Mouse (Mus musculus) gastrocnemius, postnatal 14 days (tissue): ENCODE measurements around the gene Rnf123. TPM values are rescaled to one million over a fixed set of nuclear protein-coding genes. Genes with fewer than 3 reads are reported as not detected.

ENCODE experiments used
- DNase-seq: peaks from one replicate; pipeline ENCODE4 v3.0.0; 2021; ENCODE audit warnings: mixed read lengths
- intact Hi-C: fragments of 180-260 bp; cut with DNase I; formaldehyde crosslinking; loops from one replicate; pipeline ENCODE4 v1.15.1; 2025; ENCODE audit warnings: low total_unique reads
- microRNA-seq, 2 experiments: library from miRNA; unstranded; fragments of <30 nt; microRNA quantifications; one replicate each; pipeline ENCODE4 v1.2.0; 2021
- total RNA-seq, 2 experiments: library from RNA; stranded (reverse); gene quantifications; 2 replicates each; pipeline ENCODE4 v1.2.3; 2021

Gene Rnf123
- total RNA-seq, 2 experiments from 2014 or later, result 154 to 161 TPM

DNA sequence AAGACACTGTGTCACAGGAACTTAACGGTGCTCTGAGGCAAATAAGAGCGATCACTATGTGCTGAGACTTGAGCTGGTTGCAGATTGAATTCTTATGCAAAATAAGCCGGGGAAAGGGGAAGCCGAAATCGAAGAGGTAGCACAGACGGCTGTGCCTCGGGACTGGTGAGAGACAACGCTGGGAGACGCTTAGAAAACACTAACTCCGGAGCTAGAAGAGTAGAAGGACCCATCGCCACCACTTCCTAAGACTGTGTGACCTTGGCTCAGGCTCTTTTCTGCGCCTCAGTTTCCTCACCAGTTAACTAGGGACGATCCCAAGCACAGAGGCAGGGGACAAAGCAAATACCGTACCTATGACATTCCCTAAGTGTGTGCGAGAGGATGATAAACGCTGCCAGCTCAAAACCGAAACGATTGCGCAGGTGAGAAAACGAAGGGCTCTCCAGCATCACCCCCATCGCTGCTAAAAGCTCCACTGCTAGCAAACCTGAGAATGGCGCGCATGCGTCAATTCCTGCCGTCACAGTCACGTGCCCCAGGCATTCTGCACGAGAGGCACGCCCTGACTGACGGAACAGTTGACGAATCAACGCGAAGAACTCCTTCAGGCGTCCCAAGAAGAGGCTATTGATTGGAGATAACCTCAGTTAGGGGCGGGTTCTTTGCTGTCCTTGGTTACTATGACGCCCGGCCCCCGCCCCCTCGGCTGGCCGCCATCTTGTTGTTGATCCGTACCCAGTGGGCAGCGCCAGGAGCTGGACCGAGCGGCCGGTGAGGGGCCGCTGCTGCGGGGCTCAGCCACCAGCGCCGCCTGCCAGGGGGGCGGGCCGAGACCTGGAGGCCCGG, 81.0 kb downstream of the Rnf123 start, which contains the start of gene Ip6k1:
TSS of gene Ip6k1 (plus strand) at position 580 of the 849 bp plus-strand sequence.
- DNase-seq, result peak; percentile 100
- intact Hi-C loops, result no loop called here

Small RNAs within 50 kb of the gene (microRNA-seq; reads per million reads assigned to microRNA genes)
- 0 reads per million in 2 experiments for gene Gm47303
- 0 reads per million in 2 experiments for gene Mir7088

Other genes starting within 250 kb of the Rnf123 start
- 10 to 100 TPM; 18.0 to 19.7 TPM for gene Rbm6, start 210.1 kb downstream of the Rnf123 start, total RNA-seq
- gene Mon1a, start 195.2 kb downstream of the Rnf123 start, total RNA-seq, result 1 to 10 TPM; 5.9 to 6.7 TPM
- gene Mst1r, start 176.5 kb downstream of the Rnf123 start, total RNA-seq, result 1 to 10 TPM; 1.2 to 1.8 TPM
- not detected for gene Actl11, start 154.9 kb downstream of the Rnf123 start, total RNA-seq
- under 1 TPM; 0.16 to 0.24 TPM for gene Camkv, start 147.7 kb downstream of the Rnf123 start, total RNA-seq
- gene Traip, start 133.2 kb downstream of the Rnf123 start, total RNA-seq, result 1 to 10 TPM in 1 of 2 experiments, under 1 TPM in 1; 0.97 to 1.1 TPM
- 1 to 10 TPM; 2.6 to 4.0 TPM for gene Uba7, start 107.8 kb downstream of the Rnf123 start, total RNA-seq
- under 1 TPM in 1 of 2 experiments, not detected in 1; 0.33 TPM for gene Gm20661, start 100.3 kb downstream of the Rnf123 start, total RNA-seq
- gene Inka1, start 97.5 kb downstream of the Rnf123 start, total RNA-seq, result 1 to 10 TPM; 6.0 to 7.6 TPM
- 1 to 10 TPM in 1 of 2 experiments, under 1 TPM in 1; 0.68 to 1.1 TPM for gene Cdhr4, start 90.8 kb downstream of the Rnf123 start, total RNA-seq
- gene Gm20662, start 87.0 kb downstream of the Rnf123 start, total RNA-seq, result not detected
- 10 to 100 TPM; 26.3 to 28.8 TPM for gene Ip6k1, start 80.8 kb downstream of the Rnf123 start, total RNA-seq
- gene Gmppb, start 34.1 kb downstream of the Rnf123 start, total RNA-seq, result 1 to 10 TPM; 4.7 to 8.3 TPM
- 1 to 10 TPM; 1.0 to 2.4 TPM for gene Amigo3, start 30.2 kb downstream of the Rnf123 start, total RNA-seq
- not detected for gene Mst1, start 2.9 kb downstream of the Rnf123 start, total RNA-seq
- 10 to 100 TPM; 37.9 to 38.3 TPM for gene Apeh, start 11.3 kb upstream of the Rnf123 start, total RNA-seq
- under 1 TPM; 0.11 to 0.29 TPM for gene Bsn, start 107.0 kb upstream of the Rnf123 start, total RNA-seq
- 100 to 1,000 TPM; 232 to 238 TPM for gene Dag1, start 180.6 kb upstream of the Rnf123 start, total RNA-seq
- 1 to 10 TPM; 9.3 to 9.8 TPM for gene Nicn1, start 207.1 kb upstream of the Rnf123 start, total RNA-seq
- gene Amt, start 213.5 kb upstream of the Rnf123 start, total RNA-seq, result 1 to 10 TPM in 1 of 2 experiments, under 1 TPM in 1; 0.76 to 1.3 TPM
- 100 to 1,000 TPM; 159 to 177 TPM for gene Rhoa, start 222.8 kb upstream of the Rnf123 start, total RNA-seq
- gene Tcta, start 222.8 kb upstream of the Rnf123 start, total RNA-seq, result 10 to 100 TPM; 24.7 to 26.9 TPM